Mouse (Mus musculus) liver, adult 2 months (tissue): ENCODE measurements around the gene Col4a1.

Source experiments
- CTCF ChIP-seq: fragments of 200-500 bp; IDR thresholded peaks from 2 replicates; pipeline ENCODE4 v1.5.1; 2011; ENCODE audit warnings: low read depth, low read length, control low read depth
- POLR2A ChIP-seq: fragments of 200-500 bp; IDR thresholded peaks from 2 replicates; pipeline ENCODE4 v1.6.1; 2011; ENCODE audit warnings: low read length, control low read depth; ENCODE audit not compliant: insufficient read depth; ENCODE audit errors: extremely low read depth

GRCm38 (mm10) chr8:11307451-11307850 lies 5.2 kb downstream of the Col4a1 start:
- no peak for TF ChIP-seq POLR2A
- TF ChIP-seq CTCF, result no peak
